Mouse (Mus musculus) gastrocnemius, postnatal 4 days (tissue): ENCODE data around the gene 1700020N01Rik. TPM values are rescaled to one million over a fixed set of nuclear protein-coding genes. Genes with fewer than 3 reads are reported as not detected.

Experiments used
- DNase-seq, 2 experiments: peaks; one replicate each; pipeline ENCODE4 v3.0.0; 2021 to 2022; ENCODE audit warnings: low spot score in 2 of 2, mixed read lengths in 2 of 2
- long read RNA-seq, 2 experiments: library from polyadenylated mRNA; stranded (forward); transcript quantifications; one replicate each; pipeline ENCODE4 v2.0.0; 2021
- total RNA-seq, 2 experiments: library from RNA; stranded (reverse); gene quantifications; 2 replicates each; pipeline ENCODE4 v1.2.3; 2021

1700020N01Rik gene
- not detected for total RNA-seq
- long read RNA-seq, experiment 1: 0 reads
- long read RNA-seq, experiment 2: 0 reads

GRCm38 (mm10) chr10:21592896-21593380 lies at the start of gene 1700020N01Rik:
1700020N01Rik (plus strand) TSS chr10:21593145.
- DNase-seq: no peak

GRCm38 (mm10) chr10:21543576-21544278 lies 49.2 kb upstream of the 1700020N01Rik start:
- no peak for DNase-seq

- DNase-seq: no peak
These were observed 48.2 kb upstream of the 1700020N01Rik start for GRCm38 (mm10) chr10:21544721-21545120.

- DNase-seq: no peak
These were observed 47.5 kb upstream of the 1700020N01Rik start for GRCm38 (mm10) chr10:21545446-21545845.

- no peak for DNase-seq
These were observed 44.0 kb upstream of the 1700020N01Rik start for GRCm38 (mm10) chr10:21548871-21549505.

GRCm38 (mm10) chr10:21552967-21553682 lies 39.8 kb upstream of the 1700020N01Rik start:
- DNase-seq: no peak

GRCm38 (mm10) chr10:21553683-21554035 lies 39.3 kb upstream of the 1700020N01Rik start:
- no peak for DNase-seq

- DNase-seq: no peak
These were observed 37.9 kb upstream of the 1700020N01Rik start for GRCm38 (mm10) chr10:21554896-21555580.

- no peak for DNase-seq
These were observed 33.2 kb upstream of the 1700020N01Rik start for GRCm38 (mm10) chr10:21559769-21560168.

- DNase-seq: no peak
These were observed 31.8 kb upstream of the 1700020N01Rik start for GRCm38 (mm10) chr10:21561181-21561580.

- no peak for DNase-seq
These were observed 29.5 kb upstream of the 1700020N01Rik start for GRCm38 (mm10) chr10:21563446-21563845.

- no peak for DNase-seq
These were observed 28.8 kb upstream of the 1700020N01Rik start for GRCm38 (mm10) chr10:21564189-21564588.

- no peak for DNase-seq
These were observed 26.9 kb upstream of the 1700020N01Rik start for GRCm38 (mm10) chr10:21566074-21566473.

- no peak for DNase-seq
These were observed 21.3 kb upstream of the 1700020N01Rik start for GRCm38 (mm10) chr10:21571615-21572014.

GRCm38 (mm10) chr10:21573713-21574112 lies 19.2 kb upstream of the 1700020N01Rik start:
- no peak for DNase-seq

- DNase-seq: no peak
These were observed 17.1 kb upstream of the 1700020N01Rik start for GRCm38 (mm10) chr10:21575806-21576378.

- no peak for DNase-seq
These were observed 15.1 kb upstream of the 1700020N01Rik start for GRCm38 (mm10) chr10:21577798-21578197.

- DNase-seq: no peak
These were observed 11.4 kb upstream of the 1700020N01Rik start for GRCm38 (mm10) chr10:21581546-21581945.

GRCm38 (mm10) chr10:21587041-21587440 lies 5.9 kb upstream of the 1700020N01Rik start:
- no peak for DNase-seq

- DNase-seq: no peak
These were observed 4.7 kb upstream of the 1700020N01Rik start for GRCm38 (mm10) chr10:21588007-21588852.
